Mouse (Mus musculus): ENCODE results near the gene Sfrp5.

DNA sequence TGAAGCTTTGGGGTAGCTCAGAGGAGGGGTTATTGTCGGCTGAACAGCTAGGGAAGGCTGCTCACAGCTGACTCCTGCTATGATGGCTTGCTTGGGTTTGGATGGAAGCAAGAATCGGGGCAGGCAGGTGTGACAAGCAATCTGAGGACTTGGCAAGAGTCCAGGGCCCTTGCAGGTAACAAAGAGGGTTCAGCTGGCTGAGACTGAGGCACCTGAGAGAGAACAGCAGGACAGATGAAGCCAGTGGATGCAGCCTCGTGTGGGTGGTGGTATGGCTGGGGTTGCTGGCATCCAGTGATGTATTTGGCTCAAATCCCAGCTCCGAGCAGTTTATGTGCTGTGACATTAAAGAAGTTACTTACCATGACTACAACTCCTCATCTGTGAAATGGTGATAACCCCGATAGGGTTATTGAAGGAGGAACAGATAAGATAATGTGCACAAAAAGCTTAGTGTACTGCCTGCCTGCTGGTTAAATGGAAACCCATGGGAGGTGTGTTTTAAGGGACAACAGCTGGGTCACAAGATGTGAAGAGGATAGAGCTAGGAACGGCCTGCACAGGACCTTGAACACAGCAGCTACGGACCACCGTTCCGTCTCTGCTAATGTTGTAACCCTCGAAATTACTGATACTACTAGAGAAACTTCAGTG, 32.6 kb downstream of the Sfrp5 start:
- no peak for TF ChIP-seq CTCF (IDR thresholded peaks at IDR 0.05; ENCODE audit: control insufficient read depth, insufficient read depth, insufficient replicate concordance, low read depth, low read length)
- TF ChIP-seq POLR2A (IDR thresholded peaks at IDR 0.05; ENCODE audit: control insufficient read depth, low read depth, low read length): no peak
